Mouse (Mus musculus) thymus, postnatal 36 days (tissue): ENCODE measurements around the gene Mrpl18.
"Not testable (repeated sequence)": the region's sequence is repeated elsewhere in the genome, so short reads cannot be mapped to it uniquely, and the experiment has no call there.

ENCODE experiments used
- DNase-seq, 2 experiments: peaks; one replicate each; pipeline ENCODE4 v3.0.0; 2022; ENCODE audit warnings: mixed read lengths in 2 of 2

Mrpl18 gene

GRCm38 (mm10) chr17:12909361-12910280, 6.5 kb downstream of the Mrpl18 start, which contains the start of gene Pnldc1:
TSS of gene Pnldc1 (minus strand) at chr17:12910230.
- no peak for DNase-seq

GRCm38 (mm10) chr17:12906436-12906835, 9.7 kb downstream of the Mrpl18 start:
- DNase-seq = no peak

- DNase-seq = no peak
Observed at GRCm38 (mm10) chr17:12905810-12906209, 10.3 kb downstream of the Mrpl18 start.

- no peak for DNase-seq
Observed at GRCm38 (mm10) chr17:12904349-12904748, 11.8 kb downstream of the Mrpl18 start.

- DNase-seq = no peak
Observed at GRCm38 (mm10) chr17:12903372-12904333, 12.5 kb downstream of the Mrpl18 start.

- no peak for DNase-seq
Observed at GRCm38 (mm10) chr17:12902291-12902690, 13.9 kb downstream of the Mrpl18 start.

- not testable (repeated sequence) for DNase-seq
Observed at GRCm38 (mm10) chr17:12898607-12899006, 17.5 kb downstream of the Mrpl18 start.

- no peak for DNase-seq
Observed at GRCm38 (mm10) chr17:12897674-12898073, 18.5 kb downstream of the Mrpl18 start.

- DNase-seq = no peak
Observed at GRCm38 (mm10) chr17:12892033-12892432, 24.1 kb downstream of the Mrpl18 start.

- DNase-seq = no peak
Observed at GRCm38 (mm10) chr17:12891054-12891453, 25.1 kb downstream of the Mrpl18 start.

GRCm38 (mm10) chr17:12887021-12887775, 28.9 kb downstream of the Mrpl18 start:
- no peak for DNase-seq

GRCm38 (mm10) chr17:12886620-12887019, 29.5 kb downstream of the Mrpl18 start:
- DNase-seq = peak; percentile 23 to 41

GRCm38 (mm10) chr17:12881216-12881615, 34.9 kb downstream of the Mrpl18 start:
- no peak for DNase-seq

GRCm38 (mm10) chr17:12880178-12880577, 36.0 kb downstream of the Mrpl18 start:
- peak; percentile 74 to 78 for DNase-seq

- DNase-seq = no peak
Observed at GRCm38 (mm10) chr17:12875734-12876133, 40.4 kb downstream of the Mrpl18 start, which contains the start of gene Mrgprh. TSS of gene Mrgprh (plus strand) at chr17:12876034.

- peak; percentile 23 to 41 for DNase-seq
Observed at GRCm38 (mm10) chr17:12872275-12873028, 43.7 kb downstream of the Mrpl18 start.

- DNase-seq = no peak
Observed at GRCm38 (mm10) chr17:12868640-12869039, 47.5 kb downstream of the Mrpl18 start.

GRCm38 (mm10) chr17:12868043-12868442, 48.1 kb downstream of the Mrpl18 start, which contains the start of gene Mas1:
TSS of gene Mas1 (minus strand) at chr17:12868143.
- no peak for DNase-seq

GRCm38 (mm10) chr17:12866853-12867252, 49.3 kb downstream of the Mrpl18 start:
- DNase-seq = no peak

- DNase-seq = no peak
Observed at GRCm38 (mm10) chr17:12865407-12865806, 50.7 kb downstream of the Mrpl18 start.

GRCm38 (mm10) chr17:12864111-12864510, 52.0 kb downstream of the Mrpl18 start:
- DNase-seq = no peak
